Mouse (Mus musculus): ENCODE results near the gene Polr2m. TPM values are rescaled to one million over a fixed set of nuclear protein-coding genes. Genes with fewer than 3 reads are reported as not detected.
A peak's percentile ranks its signal among the peaks of the same experiment; 100 is the strongest.

Polr2m gene
- polyA plus RNA-seq (2015; fragmentation: Nextera tagmentation; extraction: Ambion mirVana): 477 and 481 TPM in 2 replicates

GRCm38 (mm10) chr9:71485475-71486094, at the start of gene Polr2m:
Gene Polr2m, minus strand, starts transcription at chr9:71485935.
- peaks cover 31% of the 10 kb centered on the region for H3K4me1 ChIP-seq
- no peaks in the 10 kb centered on the region for H3K27me3 ChIP-seq
- H3K4me3 ChIP-seq (replicated peaks): peak within 1 kb of the TSS; percentile 94
- H3K27ac ChIP-seq: peak within 1 kb of the TSS; percentile 97
- H3K9ac ChIP-seq: peak within 1 kb of the TSS; percentile 100
- peaks cover 34% of the 10 kb centered on the region for H3K36me3 ChIP-seq
- no peaks in the 10 kb centered on the region for H3K9me3 ChIP-seq (replicated peaks)
- peak; percentile 96 for ATAC-seq (replicated peaks; ENCODE audit: low FRiP score)
- peak within 1 kb of the TSS; percentile 58 for H3K4me2 ChIP-seq
- WGBS: under 1% methylated on average over 70 of the region's 70 CpGs

- no peak overlapping the region for H3K27ac ChIP-seq
- H3K4me1 ChIP-seq: no peaks in the 10 kb centered on the region
- 91% methylated on average over 2 of the region's 2 CpGs for WGBS
- H3K9ac ChIP-seq: no peak overlapping the region
- no peak for ATAC-seq (replicated peaks; ENCODE audit: low FRiP score)
- no peak overlapping the region for H3K4me2 ChIP-seq
- no peaks in the 10 kb centered on the region for H3K27me3 ChIP-seq
- no peaks in the 10 kb centered on the region for H3K9me3 ChIP-seq (replicated peaks)
- no peaks in the 10 kb centered on the region for H3K36me3 ChIP-seq
- H3K4me3 ChIP-seq (replicated peaks): no peak overlapping the region
These were observed 49.3 kb upstream of the Polr2m start for GRCm38 (mm10) chr9:71535036-71535435.

- 70% methylated on average over 2 of the region's 2 CpGs for WGBS
These were observed 44.2 kb upstream of the Polr2m start for GRCm38 (mm10) chr9:71529960-71530359.

DNA sequence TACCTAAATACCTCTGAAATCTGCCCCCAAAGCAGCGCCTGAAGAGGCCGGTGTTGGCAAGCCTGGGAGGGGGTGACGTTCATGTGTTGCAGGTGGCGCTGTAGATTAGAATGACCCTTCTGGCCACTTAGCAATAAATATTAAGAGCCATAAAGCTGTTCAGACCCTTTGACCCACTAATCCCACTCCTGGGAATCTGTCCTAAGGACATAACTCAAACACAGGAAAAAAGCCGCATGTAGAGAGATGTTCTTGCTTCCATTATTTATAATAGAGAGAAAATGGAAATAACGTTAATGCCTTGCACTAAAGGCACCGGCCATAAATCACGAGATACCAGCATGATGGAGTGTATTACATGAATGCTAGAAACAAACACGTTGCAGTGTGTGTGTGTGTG, 41.7 kb upstream of the Polr2m start:
- 15% methylated on average over 9 of the region's 9 CpGs for WGBS
- H3K27ac ChIP-seq: no peak overlapping the region; the same call in 1 of the 2 replicates
- no peak overlapping the region for H3K4me2 ChIP-seq
- H3K4me1 ChIP-seq: peaks cover 25% of the 10 kb centered on the region
- H3K9me3 ChIP-seq (replicated peaks): no peaks in the 10 kb centered on the region
- H3K4me3 ChIP-seq (replicated peaks): no peak overlapping the region
- H3K9ac ChIP-seq: no peak overlapping the region
- ATAC-seq (replicated peaks; ENCODE audit: low FRiP score): peak; percentile 64; the same call in 1 of the 2 replicates
- H3K27me3 ChIP-seq: no peaks in the 10 kb centered on the region
- no peaks in the 10 kb centered on the region for H3K36me3 ChIP-seq

More at GRCm38 (mm10) chr9:71529960-71530359, 44.2 kb upstream of the Polr2m start:
- Histone ChIP-seq H3K4me3 (replicated peaks) (no peak overlapping the region), H3K27me3 (no peaks in the 10 kb centered on the region), H3K4me2 (no peak overlapping the region), H3K4me1 (peaks cover 16% of the 10 kb centered on the region), H3K9me3 (replicated peaks) (no peaks in the 10 kb centered on the region), H3K27ac (no peak overlapping the region), H3K36me3 (no peaks in the 10 kb centered on the region), H3K9ac (no peak overlapping the region)
- ATAC-seq (replicated peaks; ENCODE audit: low FRiP score): no peak

GRCm38 (mm10) chr9:71523901-71524300, 38.2 kb upstream of the Polr2m start:
- Histone ChIP-seq H3K9me3 (replicated peaks) (no peaks in the 10 kb centered on the region), H3K4me3 (replicated peaks) (no peak overlapping the region), H3K36me3 (no peaks in the 10 kb centered on the region), H3K4me2 (no peak overlapping the region), H3K27me3 (no peaks in the 10 kb centered on the region), H3K4me1 (peaks cover 25% of the 10 kb centered on the region), H3K27ac (no peak overlapping the region), H3K9ac (no peak overlapping the region)
- WGBS: 76% methylated on average over 4 of the region's 4 CpGs
- ATAC-seq (replicated peaks; ENCODE audit: low FRiP score): no peak

- no peaks in the 10 kb centered on the region for H3K36me3 ChIP-seq
- no peak overlapping the region for H3K27ac ChIP-seq
- no peak overlapping the region for H3K9ac ChIP-seq
- peaks cover 8% of the 10 kb centered on the region; the same call in 1 of the 2 replicates for H3K4me1 ChIP-seq
- no peak for ATAC-seq (replicated peaks; ENCODE audit: low FRiP score)
- no peak overlapping the region for H3K4me3 ChIP-seq (replicated peaks)
- no peaks in the 10 kb centered on the region for H3K27me3 ChIP-seq
- H3K4me2 ChIP-seq: no peak overlapping the region
- no peaks in the 10 kb centered on the region for H3K9me3 ChIP-seq (replicated peaks)
- WGBS: 61% methylated on average over 3 of the region's 3 CpGs
These were observed 34.1 kb upstream of the Polr2m start for GRCm38 (mm10) chr9:71519836-71520235.

- Histone ChIP-seq H3K4me3 (replicated peaks) (no peak overlapping the region), H3K27ac (no peak overlapping the region), H3K9me3 (replicated peaks) (no peaks in the 10 kb centered on the region), H3K4me2 (no peak overlapping the region), H3K27me3 (no peaks in the 10 kb centered on the region), H3K36me3 (no peaks in the 10 kb centered on the region), H3K9ac (no peak overlapping the region), H3K4me1 (0 out of 2 replicates have a peak, but pooled peaks cover 4% of the 10 kb centered on the region)
- no peak for ATAC-seq (replicated peaks; ENCODE audit: low FRiP score)
- 94% methylated on average over 4 of the region's 4 CpGs for WGBS
These were observed 31.8 kb upstream of the Polr2m start for GRCm38 (mm10) chr9:71517487-71517886.

GRCm38 (mm10) chr9:71515862-71516261, 30.1 kb upstream of the Polr2m start:
- Histone ChIP-seq H3K4me3 (replicated peaks) (no peak overlapping the region), H3K36me3 (no peaks in the 10 kb centered on the region), H3K4me1 (0 out of 2 replicates have a peak, but pooled peaks cover 9% of the 10 kb centered on the region), H3K27ac (no peak overlapping the region), H3K27me3 (no peaks in the 10 kb centered on the region), H3K4me2 (no peak overlapping the region), H3K9ac (no peak overlapping the region), H3K9me3 (replicated peaks) (no peaks in the 10 kb centered on the region)
- WGBS: 93% methylated on average over 4 of the region's 4 CpGs
- no peak for ATAC-seq (replicated peaks; ENCODE audit: low FRiP score)

- H3K36me3 ChIP-seq: no peaks in the 10 kb centered on the region
- H3K4me2 ChIP-seq: no peak overlapping the region
- 44% methylated on average over 4 of the region's 4 CpGs for WGBS
- ATAC-seq (replicated peaks; ENCODE audit: low FRiP score): no peak
- no peaks in the 10 kb centered on the region for H3K27me3 ChIP-seq
- H3K9ac ChIP-seq: no peak overlapping the region
- no peak overlapping the region for H3K4me3 ChIP-seq (replicated peaks)
- H3K4me1 ChIP-seq: 0 out of 2 replicates have a peak, but pooled peaks cover 9% of the 10 kb centered on the region
- no peaks in the 10 kb centered on the region for H3K9me3 ChIP-seq (replicated peaks)
- no peak overlapping the region for H3K27ac ChIP-seq
These were observed 27.8 kb upstream of the Polr2m start for GRCm38 (mm10) chr9:71513566-71513965.

- Histone ChIP-seq H3K4me3 (replicated peaks) (no peak overlapping the region), H3K4me2 (no peak overlapping the region)
- WGBS: 52% methylated on average over 10 of the region's 10 CpGs
These were observed 27.2 kb upstream of the Polr2m start for GRCm38 (mm10) chr9:71512899-71513298.

GRCm38 (mm10) chr9:71498391-71499182, 12.9 kb upstream of the Polr2m start:
- peak overlapping the region; percentile 10; the same call in 1 of the 2 replicates for H3K4me2 ChIP-seq
- H3K4me3 ChIP-seq (replicated peaks): no peak overlapping the region
- no peak overlapping the region for H3K9ac ChIP-seq
- H3K9me3 ChIP-seq (replicated peaks): no peaks in the 10 kb centered on the region
- peak; percentile 53; the same call in 1 of the 2 replicates for ATAC-seq (replicated peaks; ENCODE audit: low FRiP score)
- WGBS: 16% methylated on average over 10 of the region's 10 CpGs
- peak overlapping the region; percentile 84 for H3K27ac ChIP-seq
- peaks cover 25% of the 10 kb centered on the region for H3K4me1 ChIP-seq
- H3K36me3 ChIP-seq: no peaks in the 10 kb centered on the region
- no peaks in the 10 kb centered on the region for H3K27me3 ChIP-seq

More at GRCm38 (mm10) chr9:71512899-71513298, 27.2 kb upstream of the Polr2m start:
- no peaks in the 10 kb centered on the region for H3K9me3 ChIP-seq (replicated peaks)
- no peaks in the 10 kb centered on the region for H3K36me3 ChIP-seq
- no peak overlapping the region for H3K9ac ChIP-seq
- H3K27ac ChIP-seq: no peak overlapping the region
- 0 out of 2 replicates have a peak, but pooled peaks cover 9% of the 10 kb centered on the region for H3K4me1 ChIP-seq
- no peaks in the 10 kb centered on the region for H3K27me3 ChIP-seq
- no peak for ATAC-seq (replicated peaks; ENCODE audit: low FRiP score)

DNA sequence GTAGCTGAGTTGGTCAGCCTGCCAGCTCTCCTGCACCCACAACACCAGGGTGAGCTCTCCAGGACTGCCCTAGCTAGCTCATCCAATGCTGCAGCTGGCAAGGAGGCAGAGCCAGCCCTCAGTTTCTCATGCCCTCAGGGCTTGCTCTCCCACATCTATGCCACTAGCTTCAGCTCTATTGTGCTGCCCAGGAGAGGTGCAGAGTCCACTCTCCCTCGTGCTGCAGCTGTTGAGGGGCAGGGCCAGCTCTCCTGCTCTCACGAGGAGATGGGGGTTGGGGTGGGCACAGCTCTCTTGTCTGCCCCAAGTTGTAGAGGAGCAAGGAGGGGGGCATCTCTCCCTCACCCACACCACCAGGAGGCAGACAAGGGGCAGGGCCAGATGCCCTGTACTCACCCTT, 10.9 kb upstream of the Polr2m start:
- no peak overlapping the region for H3K9ac ChIP-seq
- no peak overlapping the region for H3K4me3 ChIP-seq (replicated peaks)
- H3K27ac ChIP-seq: peak overlapping the region; percentile 57; the same call in 1 of the 2 replicates
- peak; percentile 63 for ATAC-seq (replicated peaks; ENCODE audit: low FRiP score)
- H3K4me2 ChIP-seq: no peak overlapping the region
- no peaks in the 10 kb centered on the region for H3K9me3 ChIP-seq (replicated peaks)
- H3K27me3 ChIP-seq: no peaks in the 10 kb centered on the region
- no peaks in the 10 kb centered on the region for H3K36me3 ChIP-seq
- peaks cover 43% of the 10 kb centered on the region for H3K4me1 ChIP-seq
- WGBS: 34% methylated on average over 2 of the region's 2 CpGs

Data from kidney, embryonic 15.5 days (tissue).